Mouse (Mus musculus) spleen, embryonic (tissue): ENCODE measurements around the gene Nos1ap.

Experiments used
- CTCF ChIA-PET: fragments of 350-600 bp; sonication (Branson Sonifier 250); formaldehyde crosslinking; loops from one replicate; lab custom pipeline; 2022; lab: Charles Lee

Gene Nos1ap

DNA sequence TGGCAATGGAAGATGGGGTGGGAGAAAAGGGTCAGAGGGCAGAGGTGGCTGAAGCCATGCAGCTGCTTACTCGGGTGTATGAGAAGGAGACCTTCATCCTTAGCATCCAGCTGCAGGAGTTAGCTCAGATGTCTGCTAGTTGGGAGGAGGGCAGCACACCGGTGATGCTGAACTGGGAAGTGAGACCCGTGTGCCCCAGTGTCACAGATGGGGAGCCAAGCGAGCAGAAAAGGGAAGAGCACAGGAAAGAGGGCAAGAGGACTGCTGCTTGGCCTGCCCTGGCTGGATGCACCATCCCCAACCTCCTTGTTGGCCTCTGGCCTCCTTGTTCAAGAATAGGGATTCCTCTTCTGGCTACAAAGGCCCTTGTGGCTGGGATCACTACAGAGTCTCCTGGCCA lies 290.2 kb downstream of the Nos1ap start:
- CTCF ChIA-PET = no interaction called here

DNA sequence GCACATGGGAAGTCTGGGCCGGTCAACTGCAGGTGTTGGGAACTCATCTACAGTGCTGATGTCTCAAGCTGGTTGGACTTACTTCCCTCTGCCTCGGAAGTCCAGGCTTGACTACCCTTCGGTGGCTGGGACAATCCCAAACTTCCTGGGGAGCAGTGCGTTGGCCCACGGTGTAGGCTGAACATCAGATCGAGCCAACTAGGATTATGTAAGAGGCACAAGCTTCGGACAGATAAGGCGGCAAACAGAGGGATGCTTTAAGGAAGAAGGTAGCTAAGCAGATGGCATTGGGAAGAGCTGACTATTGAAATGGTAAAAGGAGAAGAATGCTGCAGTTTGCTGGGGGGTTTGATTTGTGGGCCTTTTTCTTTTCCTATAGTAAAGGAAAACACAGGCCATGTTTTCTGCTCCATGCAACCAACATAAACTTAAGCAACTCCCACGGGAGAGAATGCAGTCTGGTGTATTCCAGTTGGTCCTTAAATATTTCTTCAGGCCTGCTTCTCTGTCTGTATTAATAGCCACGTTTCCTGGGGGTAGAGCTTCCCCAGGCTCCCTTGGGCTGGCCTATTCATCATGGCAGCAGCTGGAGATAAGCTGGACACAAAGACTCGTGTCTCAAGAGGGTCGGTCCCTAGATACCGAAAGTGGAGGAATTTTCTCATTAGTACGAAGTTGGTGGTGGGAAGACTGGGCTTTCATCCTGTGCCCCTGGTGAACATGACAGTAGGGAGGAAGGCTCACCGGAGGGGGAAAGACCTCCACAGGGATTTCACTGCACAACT lies 294.7 kb downstream of the Nos1ap start:
- CTCF ChIA-PET = no interaction called here

DNA sequence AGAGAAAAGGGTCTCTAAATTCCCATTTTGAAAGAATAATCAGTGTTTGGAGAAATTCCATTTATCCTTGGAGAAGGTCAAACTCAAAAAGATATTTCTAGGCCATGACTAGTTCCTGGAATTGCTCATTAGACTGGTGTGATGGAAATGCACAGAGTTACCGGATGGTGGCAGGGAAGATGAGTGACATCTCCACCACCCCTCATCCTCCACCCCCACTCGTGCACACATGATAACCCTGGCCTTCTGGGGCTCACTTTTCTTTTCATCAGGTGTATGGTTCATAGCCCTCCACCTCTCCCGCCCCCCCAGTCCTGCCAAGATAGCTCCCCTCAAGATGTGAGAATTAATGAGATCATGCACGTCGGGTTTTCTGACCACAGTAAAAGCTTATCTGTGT lies 296.4 kb downstream of the Nos1ap start:
- CTCF ChIA-PET = no interaction called here

DNA sequence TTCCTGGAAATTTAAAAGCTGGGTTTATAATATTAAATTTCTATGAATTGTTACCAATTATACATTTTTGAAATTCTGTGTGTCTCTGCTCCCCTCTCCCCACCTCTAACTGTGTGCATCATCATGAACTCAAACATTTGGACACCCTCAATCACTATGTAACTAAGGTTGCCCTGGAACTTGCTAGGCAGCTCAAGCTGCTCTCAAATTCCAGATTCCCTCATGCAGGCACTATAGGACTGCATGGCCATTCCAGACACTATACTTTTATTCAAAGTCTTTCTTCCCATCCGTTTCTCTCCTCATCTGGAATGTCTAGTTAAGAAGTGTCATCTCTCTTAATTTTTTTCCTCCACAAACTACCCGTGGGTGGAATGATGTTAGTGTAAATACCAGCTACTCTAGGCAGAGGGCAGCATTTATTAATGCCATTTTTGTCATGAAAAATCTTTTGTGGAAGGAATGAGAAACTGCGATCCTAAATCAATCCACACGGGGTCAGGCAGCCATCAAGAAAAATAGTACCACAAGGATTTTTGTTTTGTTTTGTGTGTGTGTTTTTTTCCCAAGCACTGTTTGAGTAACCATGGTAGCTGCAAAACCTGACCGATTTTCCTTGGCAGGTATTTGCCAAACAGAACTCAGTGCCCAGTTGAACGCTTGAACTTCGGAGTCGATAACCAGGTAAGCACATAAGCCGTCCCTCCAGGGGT lies 297.3 kb downstream of the Nos1ap start:
- CTCF ChIA-PET = no interaction called here

DNA sequence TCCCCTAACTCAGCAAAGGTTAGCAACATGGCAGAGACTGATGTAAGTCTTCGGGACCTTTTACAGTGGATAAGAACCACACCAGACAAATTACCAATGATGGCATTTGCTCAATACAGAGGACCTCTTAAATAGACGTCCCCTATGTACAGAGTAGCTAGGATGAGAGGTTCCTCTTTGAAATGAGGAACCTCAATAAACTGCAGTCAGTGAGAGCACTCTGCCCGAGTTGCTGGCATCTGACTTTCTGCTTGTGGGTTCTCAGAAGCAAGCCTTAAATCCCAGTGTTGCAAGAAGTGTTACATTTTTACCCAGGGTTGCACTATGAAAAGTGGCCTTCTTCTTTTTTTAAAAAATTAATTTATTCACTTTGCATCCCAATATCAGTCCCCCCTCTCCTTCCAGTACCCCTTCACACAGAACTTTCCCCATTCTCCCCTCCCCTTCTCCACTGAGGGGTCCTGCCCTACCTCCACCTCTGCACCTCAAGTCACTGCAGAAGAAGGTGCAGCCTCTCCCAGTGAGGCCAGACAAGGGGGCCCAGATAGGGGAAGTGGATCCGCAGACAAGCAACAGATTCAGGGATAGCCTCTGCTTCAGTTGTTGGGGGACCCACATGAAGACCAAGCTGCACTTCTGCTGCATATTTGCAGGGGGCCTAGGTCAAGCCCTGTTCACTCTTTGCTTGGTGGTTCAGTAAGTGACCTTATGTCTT lies 307.1 kb downstream of the Nos1ap start:
- CTCF ChIA-PET = no interaction called here

GRCm38 (mm10) chr1:170277016-170277415 lies 312.6 kb downstream of the Nos1ap start, which contains the start of gene Sh2d1b1:
Sh2d1b1 (plus strand) TSS chr1:170277320.
- CTCF ChIA-PET = no interaction called here

DNA sequence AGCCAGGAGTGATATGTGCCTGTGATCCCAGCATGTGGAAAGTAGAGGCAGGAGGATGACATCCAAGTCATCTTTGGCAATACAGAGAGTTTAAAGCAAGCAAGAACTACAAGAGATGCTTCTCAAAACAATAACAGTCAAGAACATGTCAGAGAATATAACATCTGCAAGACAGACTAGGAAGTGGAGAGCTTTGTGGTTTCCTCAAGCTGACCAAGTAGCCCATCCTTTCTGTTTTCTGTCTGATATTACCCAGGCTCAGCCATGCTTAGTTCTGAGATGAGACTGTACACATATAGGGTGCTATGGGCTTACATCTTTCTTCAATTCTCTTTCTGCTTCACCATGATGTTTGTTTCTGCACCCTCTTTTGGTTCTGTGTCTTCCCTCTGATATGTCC lies 316.4 kb downstream of the Nos1ap start:
- CTCF ChIA-PET = no interaction called here

DNA sequence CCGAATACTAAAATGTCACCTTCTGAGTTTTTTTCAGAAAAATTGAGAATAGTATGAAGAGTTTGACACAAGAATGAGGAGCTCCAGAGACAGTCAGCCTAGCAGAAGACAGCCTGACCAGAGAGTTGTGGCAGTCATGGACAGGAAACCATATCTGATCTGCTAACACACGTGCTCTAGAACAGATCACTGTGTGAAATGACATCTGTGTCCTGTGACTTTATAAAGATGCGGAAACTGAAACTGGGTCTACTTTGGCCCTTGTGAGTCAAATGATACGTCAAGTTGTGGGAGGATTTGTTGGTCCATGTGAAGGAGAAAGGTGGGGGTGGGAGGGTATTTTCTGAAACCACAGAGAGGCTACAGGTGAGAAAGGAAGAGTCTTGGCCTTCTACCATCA lies 319.0 kb downstream of the Nos1ap start:
- CTCF ChIA-PET = no interaction called here

- CTCF ChIA-PET = no interaction called here
Observed at GRCm38 (mm10) chr1:170270281-170270680, 319.4 kb downstream of the Nos1ap start.

- CTCF ChIA-PET = no interaction called here
Observed at GRCm38 (mm10) chr1:170255560-170255910, 334.1 kb downstream of the Nos1ap start.

GRCm38 (mm10) chr1:170254893-170255559 lies 334.6 kb downstream of the Nos1ap start:
- CTCF ChIA-PET = no interaction called here
